Mouse (Mus musculus): ENCODE data around the gene Txndc5.

DNA sequence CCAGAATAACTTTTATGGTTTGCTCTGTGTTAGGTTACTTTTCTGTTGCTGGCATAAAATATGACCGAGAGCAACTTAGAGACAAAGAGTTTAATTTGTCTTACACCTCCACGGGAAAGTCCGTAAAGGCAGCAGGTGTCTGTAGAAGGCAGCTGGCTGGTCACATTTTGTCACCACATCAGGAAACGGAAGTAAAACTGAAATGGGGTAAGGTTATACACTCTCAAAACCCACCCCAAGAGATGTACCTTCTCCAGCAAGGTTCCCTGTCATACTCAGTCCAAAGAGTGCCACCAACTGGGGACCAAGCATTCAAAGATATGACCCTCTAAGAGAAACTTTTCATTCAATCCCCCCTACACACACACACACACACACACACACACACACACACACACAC, 18.1 kb upstream of the Txndc5 start:
- TF ChIP-seq CTCF (IDR thresholded peaks at IDR 0.05; ENCODE audit: borderline replicate concordance, extremely low read depth, insufficient read depth, insufficient read length) (no peak), POLR2A (IDR thresholded peaks at IDR 0.05; ENCODE audit: borderline replicate concordance, extremely low read depth, insufficient read depth, insufficient read length, poor library complexity, severe bottlenecking) (no peak)

Measured in brain, embryonic 14.5 days (tissue).